Mouse (Mus musculus) CH12.LX (cell line): Measurements from ENCODE around the gene Osbpl11. TPM values are rescaled to one million over a fixed set of nuclear protein-coding genes. Genes with fewer than 3 reads are reported as not detected.

Experiments
- DNase-seq: peaks from one replicate; pipeline ENCODE4 v3.0.0-alpha.2; 2013; ENCODE audit errors: extremely low read depth
- H3K27ac ChIP-seq: 2 replicates; pipeline ENCODE4 v1.5.1; 2012; ENCODE audit warnings: low read depth, mild to moderate bottlenecking, control low read depth, moderate library complexity; ENCODE audit not compliant: insufficient read depth
- H3K27me3 ChIP-seq: replicated peaks from 2 replicates; pipeline ENCODE3; 2012; ENCODE audit warnings: inconsistent platforms
- H3K36me3 ChIP-seq, 2 experiments: replicated peaks in 1 of 2; 2 replicates each; pipeline versions ENCODE3 to v1.6.1; 2012; ENCODE audit warnings: inconsistent platforms in 1 of 2, low read length in 1 of 2, mild to moderate bottlenecking in 1 of 2, mixed read lengths in 1 of 2, moderate library complexity in 1 of 2; ENCODE audit not compliant: control insufficient read depth in 1 of 2, insufficient read depth in 1 of 2
- H3K4me1 ChIP-seq, 2 experiments: 2 replicates each; pipeline ENCODE4 v1.6.1; 2012; ENCODE audit warnings: inconsistent platforms in 1 of 2, moderate library complexity in 1 of 2; ENCODE audit not compliant: insufficient read depth in 2 of 2, control insufficient read depth in 1 of 2
- H3K4me2 ChIP-seq: 2 replicates; pipeline ENCODE4 v1.6.1; 2012; ENCODE audit warnings: low read depth, mild to moderate bottlenecking, control low read depth; ENCODE audit not compliant: poor library complexity, insufficient read depth, severe bottlenecking
- H3K4me3 ChIP-seq, 3 experiments: fragments of 150-350 bp in 1 of 3; sonication (generic) in 1 of 3; replicated peaks in 1 of 3; 2 replicates each; pipeline versions ENCODE3 to v1.5.1; 2011 to 2012; ENCODE audit warnings: low read depth in 2 of 3, low read length in 2 of 3, mild to moderate bottlenecking in 2 of 3, moderate library complexity in 2 of 3, control low read depth in 1 of 3, improper control_type of control experiment in 1 of 3, inconsistent platforms in 1 of 3, mixed read lengths in 1 of 3; ENCODE audit not compliant: poor library complexity in 1 of 3
- H3K79me2 ChIP-seq: replicated peaks from 2 replicates; pipeline ENCODE4 v1.6.1; 2012; ENCODE audit warnings: mild to moderate bottlenecking, moderate library complexity; ENCODE audit not compliant: control insufficient read depth, poor library complexity, insufficient read depth, severe bottlenecking; ENCODE audit errors: extremely low read depth
- H3K9ac ChIP-seq: 2 replicates; pipeline ENCODE4 v1.6.1; 2012; ENCODE audit warnings: low read depth, mild to moderate bottlenecking, control low read depth, moderate library complexity; ENCODE audit not compliant: insufficient read depth
- H3K9me3 ChIP-seq: replicated peaks from 2 replicates; pipeline ENCODE3; 2012; ENCODE audit warnings: low read length, inconsistent platforms, mixed read lengths
- CTCF ChIP-seq, 2 experiments: IDR thresholded peaks in 1 of 2; conservative IDR thresholded peaks in 1 of 2; 2 replicates each; pipeline ENCODE4 v1.5.1; 2011 to 2012; ENCODE audit warnings: low read depth in 2 of 2, low read length in 2 of 2, improper control_type of control experiment in 1 of 2, inconsistent platforms in 1 of 2, mild to moderate bottlenecking in 1 of 2, moderate library complexity in 1 of 2
- E2F4 ChIP-seq: IDR thresholded peaks from 2 replicates; pipeline ENCODE4 v1.6.1; 2011; ENCODE audit warnings: low read depth, low read length, improper control_type of control experiment; ENCODE audit not compliant: insufficient replicate concordance
- EP300 ChIP-seq: IDR thresholded peaks from 2 replicates; pipeline ENCODE4 v1.6.1; 2011; ENCODE audit warnings: low read length, improper control_type of control experiment
- ETS1 ChIP-seq: conservative IDR thresholded peaks from 2 replicates; pipeline ENCODE4 v1.6.1; 2012; ENCODE audit warnings: low read depth, mild to moderate bottlenecking, inconsistent platforms, low read length, improper control_type of control experiment, moderate library complexity
- IRF4 ChIP-seq: IDR thresholded peaks from 2 replicates; pipeline ENCODE4 v1.6.1; 2014; ENCODE audit warnings: low read depth, mild to moderate bottlenecking, inconsistent platforms, low read length, improper control_type of control experiment
- JUN ChIP-seq: IDR thresholded peaks from 2 replicates; pipeline ENCODE4 v1.6.1; 2011; ENCODE audit warnings: low read depth, mild to moderate bottlenecking, low read length, improper control_type of control experiment, moderate library complexity; ENCODE audit not compliant: insufficient read depth
- JUND ChIP-seq: conservative IDR thresholded peaks from 2 replicates; pipeline ENCODE4 v1.6.1; 2011; ENCODE audit warnings: low read depth, low read length, improper control_type of control experiment
- KAT2A ChIP-seq: IDR thresholded peaks from 2 replicates; pipeline ENCODE4 v1.6.1; 2012; ENCODE audit warnings: low read length, improper control_type of control experiment, inconsistent platforms; ENCODE audit not compliant: insufficient replicate concordance
- MAX ChIP-seq: IDR thresholded peaks from 2 replicates; pipeline ENCODE4 v1.6.1; 2011; ENCODE audit warnings: low read length, improper control_type of control experiment
- MEF2A ChIP-seq: IDR thresholded peaks from 2 replicates; pipeline ENCODE4 v1.6.1; 2014; ENCODE audit warnings: low read depth, mild to moderate bottlenecking, inconsistent platforms, low read length, improper control_type of control experiment, borderline replicate concordance
- NELFE ChIP-seq: IDR thresholded peaks from 2 replicates; pipeline ENCODE4 v1.6.1; 2011; ENCODE audit warnings: low read depth, low read length, improper control_type of control experiment
- NRF1 ChIP-seq: IDR thresholded peaks from 2 replicates; pipeline ENCODE4 v1.6.1; 2014; ENCODE audit warnings: low read depth, mild to moderate bottlenecking, inconsistent platforms, low read length, improper control_type of control experiment, moderate library complexity
- PAX5 ChIP-seq: IDR thresholded peaks from 2 replicates; pipeline ENCODE4 v1.6.1; 2012; ENCODE audit warnings: low read length, inconsistent platforms, mixed read lengths
- POLR2A ChIP-seq: IDR thresholded peaks from 2 replicates; pipeline ENCODE4 v1.6.1; 2011; ENCODE audit warnings: low read depth, mild to moderate bottlenecking, improper control_type of control experiment, low read length
- SMC3 ChIP-seq: IDR thresholded peaks from 2 replicates; pipeline ENCODE4 v1.6.1; 2011; ENCODE audit warnings: low read depth, low read length, improper control_type of control experiment
- TBP ChIP-seq: conservative IDR thresholded peaks from 2 replicates; pipeline ENCODE4 v1.6.1; 2011; ENCODE audit warnings: low read depth, low read length, improper control_type of control experiment
- USF2 ChIP-seq: conservative IDR thresholded peaks from 2 replicates; pipeline ENCODE4 v1.6.1; 2011; ENCODE audit warnings: low read depth, low read length, improper control_type of control experiment
- ZMIZ1 ChIP-seq: IDR thresholded peaks from 2 replicates; pipeline ENCODE4 v1.6.1; 2012; ENCODE audit warnings: low read depth, mild to moderate bottlenecking, inconsistent platforms, low read length, improper control_type of control experiment
- dilution Hi-C: fragments of 300-500 bp; cut with MboI; formaldehyde crosslinking; loops from 2 replicates; pipeline ENCODE4 v1.14.3; 2020; ENCODE audit warnings: low sequenced_read_pairs; ENCODE audit not compliant: extremely low pct_unique_long_range_greater_than_20kb, extremely low pct_ligation_motif_present
- in situ Hi-C: fragments of 300-500 bp; cut with MboI; formaldehyde crosslinking; loops from 3 replicates; pipeline ENCODE4 v1.14.3; 2019; ENCODE audit warnings: low sequenced_read_pairs, low pct_ligation_motif_present, low pct_unique_long_range_greater_than_20kb, mixed read lengths
- polyA plus RNA-seq: library from polyadenylated mRNA; unstranded; fragments of >175 nt; gene quantifications from 2 replicates; pipeline ENCODE4 v1.2.1, GENCODE M21; 2012; ENCODE audit warnings: low read depth; ENCODE audit not compliant: insufficient read length
- total RNA-seq, 2 experiments: library from RNA; depleted of rRNA; stranded (reverse); fragments of 300-350 nt in 1 of 2; fragments of >200 nt in 1 of 2; gene quantifications; 2 replicates each; pipeline ENCODE4 v1.2.3; 2012 to 2014

Gene Osbpl11
- total and polyA plus RNA-seq, 3 experiments: 10.8 to 12.9 (median 11.4) TPM

- Histone ChIP-seq H3K4me3 (no peak overlapping the region), H3K79me2 (peaks cover 3% of the 10 kb centered on the region; the same call in 1 of the 2 replicates), H3K27me3 (no peaks in the 10 kb centered on the region), H3K9me3 (no peaks in the 10 kb centered on the region), H3K9ac (no peak overlapping the region), H3K36me3 (peaks cover 0 to 15% of the 10 kb centered on the region in 2 experiments), H3K4me1 (peaks cover 0 to 24% of the 10 kb centered on the region in 2 experiments), H3K4me2 (no peak overlapping the region), H3K27ac (no peak overlapping the region)
- in situ Hi-C loops (loop anchor here (10.0 to 25.0 kb wide), 2 partner anchors 387 to 774 kb away; partner anchors contain the start of gene Umps), dilution Hi-C loops (no loop called here)
- no peak for DNase-seq
- TF ChIP-seq JUND: no peak
- no peak for TF ChIP-seq POLR2A
- no peak for TF ChIP-seq NRF1
- no peak for TF ChIP-seq E2F4
- no peak for TF ChIP-seq CTCF (conservative IDR thresholded peaks at IDR 0.05 in 1 of 2, IDR thresholded peaks at IDR 0.05 in 1 of 2; ENCODE audit: low read depth in 2 of 2, low read length in 2 of 2)
- no peak for TF ChIP-seq USF2
- TF ChIP-seq SMC3: no peak
These were observed 3.2 kb downstream of the Osbpl11 start for GRCm38 (mm10) chr16:33188076-33188475.

- no peak for TF ChIP-seq JUN
- no peak for TF ChIP-seq SMC3
- TF ChIP-seq TBP: no peak
- no peak for TF ChIP-seq ZMIZ1
- no peak for TF ChIP-seq PAX5
- no peak for TF ChIP-seq ETS1
- no peak for TF ChIP-seq EP300
- H3K27me3 ChIP-seq: no peaks in the 10 kb centered on the region
- H3K4me2 ChIP-seq: no peak overlapping the region
- H3K79me2 ChIP-seq: no peaks in the 10 kb centered on the region
- H3K9me3 ChIP-seq: no peaks in the 10 kb centered on the region
- no peak for DNase-seq
- dilution Hi-C loops: no loop called here
- no peak overlapping the region for H3K9ac ChIP-seq
- H3K36me3 ChIP-seq: peaks cover 4 to 25% of the 10 kb centered on the region in 2 experiments
- no peak overlapping the region for H3K4me3 ChIP-seq
- in situ Hi-C loops: loop anchor here (10.0 to 25.0 kb wide), 2 partner anchors 543 to 771 kb away; partner anchors contain the start of gene Umps
- H3K4me1 ChIP-seq: peaks cover 0 to 14% of the 10 kb centered on the region in 2 experiments; a peak in 3 of 4 replicates
- H3K27ac ChIP-seq: no peak overlapping the region
These were observed 6.8 kb downstream of the Osbpl11 start for GRCm38 (mm10) chr16:33191671-33192091.

DNA sequence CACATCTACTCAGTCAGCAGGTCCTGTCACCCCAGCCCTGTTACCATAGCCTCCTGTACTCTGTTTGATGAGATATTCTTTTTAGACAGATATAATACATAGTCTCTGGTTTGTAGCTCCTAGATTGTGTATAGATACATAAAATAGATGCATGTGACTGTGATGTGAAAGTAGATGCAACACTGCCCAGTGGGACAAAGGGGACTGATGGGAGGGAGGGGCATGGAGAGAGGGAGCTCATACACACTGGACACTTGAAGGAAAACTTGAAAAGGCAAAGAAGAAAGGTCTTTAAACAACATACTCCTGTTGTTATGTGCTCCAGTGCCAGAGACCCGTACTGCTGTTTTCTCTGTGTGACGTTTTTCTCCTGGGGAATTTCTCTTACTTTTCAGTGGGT is 7.4 kb downstream of the Osbpl11 start:
- H3K4me1 ChIP-seq: peaks cover 0 to 8% of the 10 kb centered on the region in 2 experiments; a peak in 2 of 4 replicates
- TF ChIP-seq JUND (no peak), IRF4 (no peak), TBP (no peak), KAT2A (no peak), MEF2A (no peak), NELFE (no peak), MAX (no peak), POLR2A (no peak)
- in situ Hi-C loops (loop anchor here (10.0 to 25.0 kb wide), 2 partner anchors 543 to 770 kb away; partner anchors contain the start of gene Umps), dilution Hi-C loops (no loop called here)
- H3K9me3 ChIP-seq: no peaks in the 10 kb centered on the region
- no peak overlapping the region for H3K4me3 ChIP-seq
- no peak for DNase-seq
- no peak overlapping the region for H3K4me2 ChIP-seq
- H3K9ac ChIP-seq: no peak overlapping the region
- H3K79me2 ChIP-seq: no peaks in the 10 kb centered on the region
- no peaks in the 10 kb centered on the region for H3K27me3 ChIP-seq
- peaks cover 4 to 27% of the 10 kb centered on the region in 2 experiments for H3K36me3 ChIP-seq
- no peak overlapping the region for H3K27ac ChIP-seq
